Mouse (Mus musculus) cerebellum, adult (tissue): ENCODE results near the gene Ptgdr2.
A peak's percentile ranks its signal among the peaks of the same experiment; 100 is the strongest.

Source experiments
- ATAC-seq: cut with Nextera tagmentation; 2 replicates; pipeline ENCODE4 v1.9.2; 2017; ENCODE audit warnings: mild to moderate bottlenecking, moderate library complexity, mixed read lengths; ENCODE audit not compliant: insufficient number of reproducible peaks, low FRiP score, low TSS enrichment

Gene Ptgdr2

GRCm38 (mm10) chr19:10926666-10927065 is 10.3 kb upstream of the Ptgdr2 start:
- ATAC-seq: no peak

DNA sequence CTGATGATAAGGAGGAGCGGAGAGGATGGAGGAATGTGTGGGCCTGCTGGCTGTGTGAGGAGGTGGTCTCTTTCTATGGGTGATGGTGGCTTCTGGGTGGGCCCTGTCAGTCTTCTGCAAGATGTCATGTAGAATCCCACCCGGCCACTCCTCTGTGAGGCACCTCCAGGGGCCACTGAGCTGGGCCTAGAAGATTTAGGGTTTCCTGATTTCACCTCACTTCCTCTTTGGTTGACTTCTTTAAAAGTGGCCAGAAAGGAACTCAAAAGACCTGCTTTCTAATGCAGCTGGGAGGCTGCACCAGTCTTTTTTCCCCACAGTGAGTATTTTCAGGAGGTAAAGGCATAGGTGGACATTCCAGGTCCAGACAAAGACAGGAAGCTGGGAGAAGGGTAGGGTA is 6.3 kb upstream of the Ptgdr2 start:
- no peak for ATAC-seq

DNA sequence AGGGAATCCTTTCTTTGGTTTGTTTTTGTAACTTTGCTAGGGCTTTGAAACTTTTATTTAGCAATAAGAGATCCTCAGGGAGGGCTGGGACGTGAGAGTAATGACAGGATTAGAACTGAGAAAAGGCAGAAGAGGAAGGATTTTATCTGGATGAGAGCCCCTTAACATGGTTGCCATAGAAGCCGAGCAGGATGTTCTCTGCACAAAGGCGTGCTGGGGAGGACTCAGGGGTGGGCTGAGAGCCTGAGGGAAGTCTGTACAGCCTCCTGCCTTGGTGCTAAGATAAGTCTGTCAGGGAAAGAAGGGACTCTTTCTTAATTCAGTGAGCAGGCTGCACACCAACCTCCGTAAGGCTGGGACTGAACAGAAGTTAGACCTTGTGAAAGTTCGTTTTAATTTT is 1.9 kb upstream of the Ptgdr2 start:
- ATAC-seq: no peak

GRCm38 (mm10) chr19:10936077-10936476 is 883 bp upstream of the Ptgdr2 start:
- ATAC-seq: no peak

- no peak for ATAC-seq
Observed at GRCm38 (mm10) chr19:10938771-10939170, 1.8 kb downstream of the Ptgdr2 start.

GRCm38 (mm10) chr19:10940097-10940800 is 3.3 kb downstream of the Ptgdr2 start:
- peak; percentile 86; the same call in 1 of the 2 replicates for ATAC-seq

GRCm38 (mm10) chr19:10940801-10941457 is 4.0 kb downstream of the Ptgdr2 start:
- ATAC-seq: peak; percentile 26; the same call in 1 of the 2 replicates

DNA sequence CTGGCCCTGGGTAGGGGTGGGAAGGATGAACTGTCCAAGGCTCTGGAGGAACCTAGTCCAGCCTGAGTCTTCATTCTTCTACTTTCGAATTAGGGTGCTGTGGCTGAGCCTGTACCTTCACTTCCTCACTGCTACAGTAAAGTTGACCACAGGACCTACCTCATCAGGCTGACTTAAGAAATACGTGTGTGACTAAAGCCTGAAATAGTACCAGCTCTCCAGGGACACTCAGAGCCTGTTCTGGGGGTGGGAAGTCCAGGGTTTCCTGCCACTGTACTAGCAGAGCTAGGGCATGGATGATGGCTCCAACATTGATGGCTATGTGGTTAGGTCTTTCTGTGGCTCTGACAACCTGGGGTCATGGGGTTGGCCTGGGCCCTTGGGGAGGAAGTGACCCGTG is 7.0 kb downstream of the Ptgdr2 start:
- ATAC-seq: no peak

- ATAC-seq: no peak
Observed at GRCm38 (mm10) chr19:10946506-10946905, 9.5 kb downstream of the Ptgdr2 start.

- no peak for ATAC-seq
Observed at GRCm38 (mm10) chr19:10947219-10947618, 10.3 kb downstream of the Ptgdr2 start.

GRCm38 (mm10) chr19:10948416-10948815 is 11.5 kb downstream of the Ptgdr2 start:
- no peak for ATAC-seq

- ATAC-seq: peak; percentile 98
Observed at GRCm38 (mm10) chr19:10949112-10949511, 12.2 kb downstream of the Ptgdr2 start, which contains the start of gene Ccdc86. Ccdc86 (minus strand) TSS chr19:10949266.

- ATAC-seq: no peak
Observed at GRCm38 (mm10) chr19:10949558-10949957, 12.6 kb downstream of the Ptgdr2 start.

DNA sequence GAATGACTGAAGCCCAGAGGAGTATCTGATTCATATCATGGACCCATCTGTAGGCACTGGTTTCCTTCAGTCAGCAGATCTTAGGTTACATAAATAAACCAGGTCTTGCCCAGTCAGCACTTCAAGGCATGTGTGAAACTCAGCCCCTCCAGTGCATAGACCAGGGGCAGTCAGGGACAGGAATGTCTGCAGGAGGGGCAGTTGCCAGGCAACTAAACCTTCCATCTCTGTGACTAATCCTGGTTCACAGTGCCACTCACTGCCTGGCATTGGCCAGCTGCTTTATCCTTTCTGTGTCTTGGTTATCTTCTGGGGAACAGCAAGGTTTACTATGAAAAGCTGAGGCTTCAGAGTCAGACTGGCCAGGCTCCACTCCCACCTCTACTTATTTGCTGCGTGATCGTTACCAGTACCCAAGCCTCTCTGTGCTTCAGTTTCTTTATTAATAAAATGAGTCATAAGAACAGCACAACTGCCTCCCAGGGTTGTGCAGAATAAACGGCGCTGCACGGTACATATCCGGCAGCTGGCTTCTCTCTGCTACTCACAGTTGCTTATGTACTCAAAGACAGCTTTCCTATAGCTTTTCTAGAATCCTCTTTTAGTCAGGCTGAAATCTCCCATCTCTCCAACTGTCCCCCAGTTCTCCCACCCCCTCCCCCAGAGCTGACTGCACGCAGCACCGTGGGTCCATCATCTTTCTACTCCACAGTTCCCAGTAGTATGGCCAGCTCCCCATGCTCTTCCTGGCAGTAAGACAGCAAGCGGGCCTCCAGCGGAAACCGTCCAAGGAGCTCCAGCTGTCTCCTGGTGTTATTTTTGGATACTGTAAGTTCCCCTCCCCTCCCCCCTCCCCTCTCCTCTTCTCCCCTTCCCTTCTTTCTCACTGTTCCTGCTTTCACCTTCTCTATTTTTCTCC is 15.3 kb downstream of the Ptgdr2 start:
- ATAC-seq: no peak

GRCm38 (mm10) chr19:10959085-10959977 is 22.4 kb downstream of the Ptgdr2 start:
- peak; percentile 61; the same call in 1 of the 2 replicates for ATAC-seq

GRCm38 (mm10) chr19:10959978-10960346 is 23.0 kb downstream of the Ptgdr2 start:
- no peak for ATAC-seq

- no peak for ATAC-seq
Observed at GRCm38 (mm10) chr19:10965721-10966120, 28.8 kb downstream of the Ptgdr2 start.

- no peak for ATAC-seq
Observed at GRCm38 (mm10) chr19:10968578-10968977, 31.6 kb downstream of the Ptgdr2 start.

- ATAC-seq: no peak
Observed at GRCm38 (mm10) chr19:10970457-10970856, 33.5 kb downstream of the Ptgdr2 start.

DNA sequence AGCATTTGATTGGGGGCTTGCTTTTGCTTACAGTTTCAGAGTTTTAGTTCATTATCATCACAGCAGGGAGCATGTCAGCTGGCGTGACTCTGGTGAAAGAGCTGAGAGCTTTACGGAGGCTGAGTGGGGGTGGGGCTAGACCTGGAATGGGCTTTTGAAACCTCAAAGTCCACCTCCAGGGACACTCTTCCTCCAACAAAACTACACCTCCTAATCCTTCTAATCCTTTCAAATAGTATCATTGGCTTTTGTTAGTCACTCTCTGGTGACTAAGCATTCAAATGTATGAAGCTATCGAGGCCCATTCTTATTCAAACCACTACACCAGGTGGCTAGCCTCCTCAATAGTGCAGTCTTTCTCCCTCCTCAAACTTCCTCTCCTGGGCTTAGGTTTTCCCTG is 35.7 kb downstream of the Ptgdr2 start:
- ATAC-seq: no peak
